Mouse (Mus musculus) yolk sac, embryonic 10.5 days (tissue): ENCODE measurements around the gene Zscan25.
"Not testable (repeated sequence)": the region's sequence is repeated elsewhere in the genome, so short reads cannot be mapped to it uniquely, and the experiment has no call there.

Experiments used
- DNase-seq: peaks from one replicate; pipeline ENCODE4 v3.0.0-alpha.2; 2017; ENCODE audit warnings: low spot score

The Zscan25 gene

GRCm38 (mm10) chr5:145280371-145281143, at the start of gene Zscan25:
Gene Zscan25, plus strand, starts transcription at chr5:145280500.
- peak; percentile 95 for DNase-seq

- peak; percentile 40 for DNase-seq
Measured at GRCm38 (mm10) chr5:145230641-145231040, 49.7 kb upstream of the Zscan25 start.

DNA sequence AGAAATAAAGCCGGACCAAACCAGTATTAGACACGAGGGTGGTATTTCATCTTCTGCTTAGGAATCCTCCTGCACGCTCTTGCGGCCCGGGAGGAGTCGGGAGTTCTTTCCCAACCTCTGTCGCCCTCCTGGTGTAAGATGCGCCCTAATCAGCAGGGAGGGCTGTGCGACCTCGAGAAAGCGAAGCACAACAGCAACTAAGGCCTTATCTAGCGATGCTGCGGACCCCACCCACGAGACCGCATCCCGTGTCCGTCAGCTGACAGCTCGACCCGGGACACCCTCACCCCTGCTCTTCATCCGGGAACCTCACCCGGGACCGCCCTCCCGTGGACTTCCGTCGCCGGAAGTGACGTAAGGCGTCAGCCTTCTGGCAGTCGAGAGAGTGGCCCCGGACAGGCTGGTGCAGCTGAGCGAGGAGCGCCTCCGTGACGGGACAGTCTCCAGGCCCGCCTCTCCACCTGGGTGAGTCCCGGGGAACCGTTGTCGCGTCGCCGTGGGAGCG, 48.9 kb upstream of the Zscan25 start, which contains the start of gene Zfp655:
TSS of gene Zfp655 (plus strand) at position 349 of the 505 bp plus-strand sequence.
- peak; percentile 98 for DNase-seq

DNA sequence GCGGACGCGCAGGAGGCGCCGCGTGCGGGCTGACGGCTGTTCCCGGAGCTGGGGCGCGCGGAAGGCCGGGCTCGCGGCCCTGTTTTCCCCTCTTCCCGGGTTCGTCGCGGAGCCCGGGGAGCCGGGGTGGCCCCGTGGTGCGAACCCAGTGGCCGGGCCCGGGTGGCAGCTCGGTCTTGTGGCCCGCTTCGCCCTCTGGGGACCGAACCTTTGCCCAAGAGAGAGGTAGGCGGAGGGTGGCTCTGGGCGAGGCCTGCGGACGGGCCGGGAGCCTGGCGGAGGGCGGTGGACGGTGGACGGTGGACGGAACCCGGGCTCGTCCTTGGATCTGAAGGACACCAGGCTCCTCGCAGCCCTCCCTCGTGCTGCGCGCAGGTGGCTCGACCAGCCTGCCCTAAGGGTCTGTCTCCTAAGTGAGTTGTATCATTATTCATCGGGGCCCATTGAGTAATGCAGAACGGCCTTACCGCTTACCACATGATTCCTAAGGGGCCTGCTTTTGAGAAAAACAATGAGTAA, 48.3 kb upstream of the Zscan25 start:
- no peak for DNase-seq

- no peak for DNase-seq
Measured at GRCm38 (mm10) chr5:145234636-145235035, 45.7 kb upstream of the Zscan25 start.

GRCm38 (mm10) chr5:145249520-145249919, 30.8 kb upstream of the Zscan25 start:
- no peak for DNase-seq

DNA sequence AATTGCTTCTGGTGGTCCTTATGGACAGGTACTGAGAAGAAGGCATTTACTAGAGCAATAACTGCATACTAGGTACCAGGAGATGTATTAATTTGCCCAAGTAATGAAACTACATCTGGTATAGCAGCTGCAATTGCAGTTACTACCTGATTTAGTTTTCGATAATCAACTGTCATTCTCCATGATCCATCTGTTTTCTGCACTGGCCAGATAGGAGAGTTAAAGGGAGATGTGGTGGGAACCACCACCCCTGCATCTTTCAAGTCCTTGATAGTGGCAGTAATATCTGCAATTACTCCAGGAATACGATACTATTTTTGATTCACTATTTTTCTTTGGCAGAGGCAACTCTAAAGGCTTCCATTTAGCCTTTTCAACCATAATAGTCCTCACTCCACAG, 6.7 kb upstream of the Zscan25 start:
- not testable (repeated sequence) for DNase-seq

- DNase-seq = no peak
Measured at GRCm38 (mm10) chr5:145279948-145280347, 352 bp upstream of the Zscan25 start.

- DNase-seq = no peak
Measured at GRCm38 (mm10) chr5:145288382-145288781, 8.1 kb downstream of the Zscan25 start.

GRCm38 (mm10) chr5:145290697-145291096, 10.4 kb downstream of the Zscan25 start:
- DNase-seq = no peak

GRCm38 (mm10) chr5:145292398-145292797, 12.1 kb downstream of the Zscan25 start:
- DNase-seq = no peak

- DNase-seq = no peak
Measured at GRCm38 (mm10) chr5:145300469-145300868, 20.2 kb downstream of the Zscan25 start.

- not testable (repeated sequence) for DNase-seq
Measured at GRCm38 (mm10) chr5:145301796-145302195, 21.5 kb downstream of the Zscan25 start.

DNA sequence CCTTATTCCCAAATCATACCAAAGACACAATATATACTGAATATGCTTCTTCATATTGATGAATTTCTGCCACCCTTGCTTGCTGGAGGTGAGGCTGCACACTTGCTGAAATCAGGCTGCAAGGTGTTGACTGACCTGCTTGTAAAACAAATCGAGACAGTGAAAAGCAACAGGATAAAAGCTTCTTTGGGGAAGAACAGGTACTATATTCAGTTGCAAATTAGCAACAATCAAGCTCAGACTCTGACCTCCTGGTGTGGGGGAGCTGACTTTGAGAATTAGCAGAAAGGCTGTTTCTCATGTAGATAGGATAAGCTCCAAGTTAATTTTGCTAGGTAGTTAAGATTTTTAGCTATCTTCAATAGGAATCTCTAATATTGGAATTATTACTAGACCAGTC, 22.1 kb downstream of the Zscan25 start:
- no peak for DNase-seq

- DNase-seq = not testable (repeated sequence)
Measured at GRCm38 (mm10) chr5:145306953-145307352, 26.7 kb downstream of the Zscan25 start.

- DNase-seq = not testable (repeated sequence)
Measured at GRCm38 (mm10) chr5:145307811-145308210, 27.5 kb downstream of the Zscan25 start.

- no peak for DNase-seq
Measured at GRCm38 (mm10) chr5:145313845-145314244, 33.5 kb downstream of the Zscan25 start.

DNA sequence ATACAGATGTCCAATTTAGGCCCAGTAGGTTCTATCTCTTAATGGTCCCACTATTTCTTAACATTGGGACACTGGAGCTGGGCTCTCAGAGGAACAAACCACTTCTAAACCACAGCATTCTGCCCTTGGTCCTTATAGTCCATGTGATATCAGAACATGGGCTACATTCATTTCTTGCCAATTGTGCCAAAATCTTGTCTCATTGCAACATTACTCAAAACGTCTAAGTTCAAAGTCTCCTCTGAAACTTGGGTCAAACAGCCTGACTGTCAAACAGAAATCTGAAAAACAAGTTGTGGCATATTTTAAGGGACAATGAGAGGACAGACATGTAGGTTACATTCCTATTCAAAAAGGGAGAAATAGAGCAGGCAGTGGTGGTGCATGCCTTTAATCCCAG, 36.8 kb downstream of the Zscan25 start:
- no peak for DNase-seq

DNA sequence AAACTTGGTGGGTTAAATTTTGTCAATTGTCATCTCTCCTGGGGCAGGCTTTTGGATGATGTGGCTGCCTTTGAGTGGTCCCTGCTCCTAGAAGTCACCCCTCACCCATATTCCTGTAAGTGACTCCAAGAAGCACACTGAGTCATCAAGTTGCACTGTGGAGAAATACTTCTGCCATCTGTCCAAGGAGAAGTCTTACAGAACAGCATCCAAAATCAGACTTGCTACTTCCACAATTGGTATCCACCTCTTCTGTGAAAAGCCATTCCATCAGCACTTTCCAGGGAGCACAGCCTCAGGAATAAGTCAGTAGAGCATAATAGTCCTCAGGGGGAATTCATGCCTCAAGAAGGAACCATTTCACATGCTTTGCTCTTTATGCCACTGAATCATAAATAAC, 58.5 kb downstream of the Zscan25 start:
- DNase-seq = not testable (repeated sequence)
